Comparison of ENCODE assay signal across 8 mouse cellular contexts in the genomic region with DNA sequence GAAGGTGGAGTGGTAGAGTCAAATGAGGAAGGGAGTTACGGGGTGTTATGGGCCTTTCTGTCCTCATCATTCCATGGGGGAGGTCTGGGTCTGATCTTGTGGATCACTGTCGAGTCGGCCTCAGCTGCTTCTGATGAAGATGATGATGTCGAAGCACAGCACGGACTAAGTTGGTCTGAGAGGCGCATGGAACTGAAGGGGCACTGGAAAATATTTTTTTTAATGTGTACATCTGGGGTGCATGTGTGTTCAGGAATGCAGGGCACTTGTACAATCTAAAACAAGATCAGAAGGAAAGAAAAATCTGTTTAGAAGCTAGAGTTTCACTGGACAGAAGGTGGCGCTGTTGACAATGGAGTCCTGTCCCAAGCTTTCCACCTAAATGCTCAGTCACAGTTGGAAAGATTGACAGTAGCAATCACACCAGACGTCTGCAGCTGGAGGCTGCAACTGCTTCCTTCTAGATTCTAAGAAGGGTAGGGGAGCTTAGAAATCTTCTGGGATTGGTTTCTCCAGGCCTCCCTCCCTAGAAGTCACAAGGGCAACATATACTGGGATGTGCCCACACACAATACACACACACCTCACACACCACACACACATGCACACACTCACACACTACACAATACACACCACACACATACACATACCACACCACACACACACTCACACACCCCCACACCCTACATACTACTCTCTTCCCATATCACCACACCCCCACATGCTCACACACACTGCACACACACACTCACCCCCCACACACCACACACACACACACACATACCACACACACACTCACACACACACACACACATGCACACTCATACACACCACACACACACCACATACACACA. TPM values are rescaled to one million over a fixed set of nuclear protein-coding genes. Genes with fewer than 3 reads are reported as not detected.
DNase-seq lines count a peak whose midpoint lies in the region; ATAC-seq and TF ChIP-seq lines count a peak whose summit lies in the region.

No protein-coding gene starts in this region.

- 35% methylated on average over 8 of the region's 8 CpGs for WGBS in heart, embryonic 12.5 days
- 39% methylated on average over 8 of the region's 8 CpGs for WGBS in heart, embryonic 11.5 days (ENCODE audit: insufficient replicate concordance)
- WGBS in hindbrain, embryonic 10.5 days: 40% methylated on average over 8 of the region's 8 CpGs

- POLR2A ChIA-PET in Patski (lab: Charles Lee): interaction anchor here (0.9 to 1.2 kb wide), 2 partner anchors 16 to 193 kb away, joined by 3 to 4 read pairs; no protein-coding TSS in a partner anchor

- in situ Hi-C loops in Patski (cut with MboI; ENCODE audit: low pct_unique_long_range_greater_than_20kb): loop anchor here (10.0 kb wide), 1 partner anchor 527 kb away; no protein-coding TSS in a partner anchor

- no peaks in the 10 kb centered on the region for H3K9me3 ChIP-seq in heart, embryonic 12.5 days (replicated peaks)
- H3K9me3 ChIP-seq in heart, embryonic 11.5 days (replicated peaks; ENCODE audit: control insufficient read depth, low read length): no peaks in the 10 kb centered on the region
- H3K9me3 ChIP-seq in hindbrain, embryonic 10.5 days: no peaks in the 10 kb centered on the region

- H3K4me1 ChIP-seq in heart, embryonic 12.5 days (replicated peaks): 0 out of 2 replicates have a peak, but pooled peaks cover 5% of the 10 kb centered on the region
- no peaks in the 10 kb centered on the region for H3K4me1 ChIP-seq in heart, embryonic 11.5 days (ENCODE audit: control insufficient read depth, insufficient read depth, low read length)
- no peaks in the 10 kb centered on the region for H3K4me1 ChIP-seq in hindbrain, embryonic 10.5 days (replicated peaks)

- no peak overlapping the region for H3K27ac ChIP-seq in heart, embryonic 12.5 days (ENCODE audit: poor library complexity, severe bottlenecking)
- no peak overlapping the region for H3K27ac ChIP-seq in heart, embryonic 11.5 days (ENCODE audit: low read depth, low read length)
- peak overlapping the region; percentile 2; the same call in 1 of the 2 replicates for H3K27ac ChIP-seq in hindbrain, embryonic 10.5 days

- DNase-seq in Patski (ENCODE audit: low read depth, low spot score): no peak
- DNase-seq in embryo, embryonic 11.5 days (ENCODE audit: low read depth, low spot score): peak; percentile 69
- DNase-seq in hindbrain, embryonic 10.5 days (ENCODE audit: low spot score): peak; percentile 61
- DNase-seq in layer of hippocampus, adult 9-10 months (ENCODE audit: low spot score): peak; percentile 48
- DNase-seq in lung, postnatal 25 days (ENCODE audit: low spot score): peak; percentile 68
- DNase-seq in right cerebral cortex, postnatal 25 days: peak; percentile 32

- TF ChIP-seq CTCF in Patski (IDR thresholded peaks at IDR 0.05): peak; percentile 86

- no peak overlapping the region for H3K4me2 ChIP-seq in heart, embryonic 12.5 days
- H3K4me2 ChIP-seq in heart, embryonic 11.5 days: no peak overlapping the region

- H3K27me3 ChIP-seq in heart, embryonic 12.5 days (replicated peaks): peaks cover 21% of the 10 kb centered on the region
- peaks cover 4% of the 10 kb centered on the region; the same call in 1 of the 2 replicates for H3K27me3 ChIP-seq in heart, embryonic 11.5 days (ENCODE audit: control insufficient read depth, insufficient read depth, low read length)
- peaks cover 5% of the 10 kb centered on the region for H3K27me3 ChIP-seq in Patski
- H3K27me3 ChIP-seq in hindbrain, embryonic 10.5 days (ENCODE audit: insufficient read depth, poor library complexity, severe bottlenecking): peaks cover 9% of the 10 kb centered on the region

- CTCF ChIA-PET in Patski (lab: Charles Lee): interaction anchor here (0.7 to 4.4 kb wide), 29 partner anchors 9 to 494 kb away, joined by 3 to 33 read pairs (median 4); a partner anchor contains a TSS

- H3K4me3 ChIP-seq in heart, embryonic 12.5 days: no peak overlapping the region
- no peak overlapping the region for H3K4me3 ChIP-seq in heart, embryonic 11.5 days (ENCODE audit: low read depth, low read length)
- H3K4me3 ChIP-seq in hindbrain, embryonic 10.5 days: no peak overlapping the region

- peak; percentile 59 for ATAC-seq in heart, embryonic 12.5 days (ENCODE audit: insufficient number of reproducible peaks, low FRiP score)
- no peak for ATAC-seq in heart, embryonic 11.5 days (replicated peaks; ENCODE audit: insufficient number of reproducible peaks, low FRiP score, low TSS enrichment)
- no peak for ATAC-seq in Patski

- no peaks in the 10 kb centered on the region for H3K36me3 ChIP-seq in heart, embryonic 12.5 days
- H3K36me3 ChIP-seq in heart, embryonic 11.5 days (ENCODE audit: control insufficient read depth, insufficient read depth, low read length): no peaks in the 10 kb centered on the region
- H3K36me3 ChIP-seq in hindbrain, embryonic 10.5 days: no peaks in the 10 kb centered on the region

- H3K9ac ChIP-seq in heart, embryonic 12.5 days: no peak overlapping the region
- no peak overlapping the region for H3K9ac ChIP-seq in heart, embryonic 11.5 days (ENCODE audit: low read depth, low read length)

RNA-seq across cellular contexts. Expression of a gene that starts 6.9 kb away (rescaled TPM):
- polyA plus RNA-seq in heart, embryonic 12.5 days (2016; fragmentation: Nextera tagmentation; extraction: Ambion mirVana): 2.4 and 2.6 TPM in 2 replicates
- polyA plus RNA-seq in heart, embryonic 11.5 days (2014; fragmentation: Nextera tagmentation; extraction: Ambion mirVana): 2.2 TPM in 2 replicates
- polyA plus RNA-seq in Patski (2021): 8.7 TPM
- polyA plus RNA-seq in hindbrain, embryonic 10.5 days (2016; fragmentation: Nextera tagmentation; extraction: Ambion mirVana): 1.6 and 2.3 TPM in 2 replicates

RNA-seq across cellular contexts. Expression of a gene that starts 59.4 kb away (rescaled TPM):
- 53.9 and 54.9 TPM in 2 replicates for polyA plus RNA-seq in heart, embryonic 12.5 days (2016; fragmentation: Nextera tagmentation; extraction: Ambion mirVana)
- 58.2 and 58.7 TPM in 2 replicates for polyA plus RNA-seq in heart, embryonic 11.5 days (2014; fragmentation: Nextera tagmentation; extraction: Ambion mirVana)
- 53.8 TPM for polyA plus RNA-seq in Patski (2021)
- polyA plus RNA-seq in hindbrain, embryonic 10.5 days (2016; fragmentation: Nextera tagmentation; extraction: Ambion mirVana): 41.4 and 44.2 TPM in 2 replicates
